Mouse (Mus musculus) CD8-positive naive resting alpha-beta T cell, adult 2 months (primary cell): ENCODE measurements around the gene Rnf182.

Experiments used
- DNase-seq, 2 experiments: peaks; one replicate each; pipeline ENCODE4 v3.0.0; 2022; ENCODE audit warnings: low read depth in 2 of 2, low spot score in 2 of 2

Rnf182 gene

DNA sequence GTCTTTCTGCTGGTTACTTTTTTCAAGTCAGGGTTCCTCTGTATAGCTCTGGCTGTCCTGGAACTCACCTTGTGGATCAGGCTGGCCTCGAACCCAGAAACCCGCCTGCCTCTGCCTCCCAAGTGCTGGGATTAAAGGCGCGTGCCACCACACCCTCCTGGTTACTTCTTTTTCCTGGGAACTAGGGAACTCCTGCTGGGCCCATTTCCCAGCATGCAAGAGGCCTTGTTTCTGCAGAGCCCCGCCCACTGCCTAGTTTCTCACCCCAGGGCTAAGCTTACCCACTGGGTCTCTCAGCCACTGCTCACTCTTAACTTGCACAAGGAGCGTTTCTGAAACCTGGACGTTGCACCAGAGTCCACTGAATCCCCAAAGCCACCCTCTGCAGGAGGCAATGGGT lies 80.5 kb downstream of the Rnf182 start:
- no peak for DNase-seq

DNA sequence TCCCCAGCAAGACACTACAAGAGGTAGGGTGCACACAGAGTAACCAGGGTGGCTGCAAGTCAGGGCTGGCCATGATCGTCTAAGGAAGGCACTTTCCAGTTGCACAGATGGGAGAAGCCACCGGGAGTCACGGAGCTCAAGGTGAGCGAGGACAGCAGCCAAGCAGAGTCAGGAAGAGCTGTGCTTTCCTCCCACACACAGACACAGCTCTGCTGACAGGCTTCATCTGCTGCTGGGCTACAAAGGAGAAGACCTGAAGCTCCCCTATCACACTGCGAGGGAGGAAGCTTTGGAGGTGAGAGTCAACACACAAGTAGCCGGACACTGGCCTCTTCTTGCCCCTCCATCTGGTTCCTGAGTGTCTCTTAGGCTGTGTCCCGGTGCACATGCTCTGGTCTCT lies 83.0 kb downstream of the Rnf182 start:
- DNase-seq, result no peak

DNA sequence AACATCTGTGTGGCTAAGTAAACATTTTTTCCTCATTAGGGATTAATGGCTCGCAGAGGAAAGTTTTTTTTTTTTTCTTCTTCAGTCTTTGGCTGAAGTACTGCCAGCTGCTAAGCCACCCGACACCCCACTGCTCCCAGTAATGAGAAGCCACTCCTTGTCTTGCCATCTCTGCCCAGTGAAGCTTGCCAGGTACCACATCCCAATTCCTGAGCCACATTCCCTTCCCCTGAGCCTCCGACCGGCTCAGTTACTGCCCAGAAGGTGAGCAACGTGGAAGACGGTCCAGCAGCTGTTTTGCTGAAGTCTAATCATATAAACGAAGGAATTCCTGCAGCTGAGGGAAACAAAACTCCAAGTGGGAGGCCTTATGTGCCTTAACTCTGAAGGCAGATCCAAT lies 88.0 kb downstream of the Rnf182 start:
- DNase-seq, result no peak

DNA sequence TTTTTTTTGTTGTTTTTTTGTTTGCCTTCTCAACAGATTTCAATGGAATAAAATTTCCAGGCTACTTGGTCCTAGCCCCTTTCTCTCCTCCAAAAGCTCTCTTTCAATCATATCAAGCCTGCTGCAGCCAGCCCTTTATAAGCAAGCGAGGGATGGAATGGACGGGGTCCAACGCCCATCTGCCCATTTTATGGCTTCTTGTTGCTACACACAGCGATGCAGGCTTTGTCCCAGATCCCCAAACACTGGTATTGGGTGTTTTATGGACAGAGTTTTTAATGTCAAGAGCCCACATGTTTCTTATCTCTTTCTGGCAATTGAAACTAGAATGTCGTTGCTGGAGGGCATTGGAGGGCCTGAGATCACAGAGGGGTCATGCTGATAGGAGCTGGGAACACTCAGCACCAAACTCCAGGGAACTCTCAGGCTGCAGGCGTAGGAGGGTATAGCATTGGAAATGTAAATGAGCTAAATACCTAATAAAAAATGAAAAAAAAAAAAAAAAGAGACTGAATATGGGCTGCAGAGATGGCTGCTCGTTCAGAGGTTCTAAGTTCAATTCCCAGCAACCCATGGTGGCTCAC lies 89.1 kb downstream of the Rnf182 start:
- no peak for DNase-seq

DNA sequence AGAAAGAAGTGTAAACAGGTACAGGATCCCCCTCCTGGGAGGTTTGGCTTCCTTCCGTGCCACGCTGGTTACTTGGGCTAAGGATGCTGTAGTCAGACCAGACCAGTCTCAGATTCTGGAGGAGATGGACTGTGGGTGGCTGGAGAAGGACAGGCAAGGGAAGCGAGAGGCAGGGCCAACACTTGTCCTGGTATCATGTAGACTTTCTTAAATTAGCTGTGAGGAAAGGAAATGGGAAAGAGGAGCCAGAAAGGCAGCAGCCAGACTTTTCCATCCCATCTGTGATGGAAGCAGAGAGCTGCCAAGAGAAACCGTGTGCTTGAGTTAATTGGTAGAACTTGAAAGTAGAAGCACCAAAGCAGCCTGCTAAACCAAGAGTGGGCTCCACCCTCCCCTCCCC lies 90.9 kb downstream of the Rnf182 start:
- no peak for DNase-seq

DNA sequence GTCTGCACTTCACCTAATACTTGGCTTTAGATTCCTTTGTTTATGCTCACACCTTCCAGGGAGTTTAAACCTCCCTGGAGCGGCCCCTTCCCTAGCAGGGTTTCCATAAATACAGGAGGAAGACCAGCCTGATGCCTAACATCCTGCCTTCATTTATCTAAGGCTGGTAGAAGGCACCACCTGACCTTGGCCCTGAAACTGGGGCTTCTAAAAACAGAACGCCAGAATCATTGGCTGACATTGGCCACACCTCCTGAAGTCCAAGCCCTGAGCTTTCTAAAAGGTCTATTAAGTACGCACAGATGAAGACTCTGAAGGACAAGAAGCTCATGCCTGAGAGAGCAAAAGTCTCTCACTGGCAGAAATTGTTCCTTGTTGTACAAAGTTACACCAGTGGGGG lies 94.0 kb downstream of the Rnf182 start:
- DNase-seq, result no peak

DNA sequence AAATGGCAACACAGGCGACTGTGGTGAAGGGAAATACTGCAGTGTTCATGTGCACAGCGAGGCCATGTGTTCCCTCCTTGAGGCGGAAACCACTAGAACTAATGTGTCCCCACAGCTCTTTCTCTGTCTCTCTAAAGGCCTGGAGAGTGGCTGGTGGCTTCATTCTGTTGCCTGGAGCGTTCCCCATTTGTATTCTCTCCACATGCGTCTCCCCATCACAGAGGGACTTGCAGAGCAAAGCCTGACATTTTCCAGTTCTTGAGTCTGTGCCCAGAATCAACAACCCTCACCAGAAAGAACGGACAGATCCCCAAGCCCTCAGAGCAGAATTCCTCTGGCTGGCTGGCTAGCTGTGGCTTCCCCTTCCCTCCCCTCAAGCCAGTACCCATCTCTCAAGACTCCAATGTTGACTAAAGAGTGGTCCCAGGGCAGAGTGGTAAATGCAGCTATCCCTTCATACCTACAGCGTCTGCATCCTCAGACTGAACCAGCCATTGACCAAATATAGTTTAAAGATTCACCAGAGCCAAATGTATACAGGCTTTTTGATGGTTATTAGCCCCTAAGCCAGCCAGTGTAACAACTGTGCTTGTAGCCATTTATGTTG lies 96.3 kb downstream of the Rnf182 start:
- no peak for DNase-seq

DNA sequence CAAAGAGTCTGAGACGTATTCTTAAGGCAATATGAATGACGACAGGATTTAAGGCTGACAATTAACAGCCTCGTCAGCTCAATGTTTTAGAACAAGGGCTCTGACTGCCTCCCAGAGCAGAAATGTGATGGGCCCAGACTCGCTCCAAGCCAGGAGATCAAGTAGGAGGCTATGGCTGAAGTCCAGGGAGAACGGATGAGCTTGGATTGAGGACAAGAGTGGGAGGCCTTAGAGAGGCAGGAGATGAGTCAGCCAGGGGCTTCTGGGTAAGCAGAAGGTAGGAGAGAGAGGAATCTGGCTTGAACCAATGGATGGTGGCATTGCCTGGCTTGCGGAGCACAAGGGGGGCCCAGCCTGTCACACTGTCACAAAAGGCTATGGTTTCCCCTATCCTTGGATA lies 99.2 kb downstream of the Rnf182 start:
- DNase-seq, result no peak

DNA sequence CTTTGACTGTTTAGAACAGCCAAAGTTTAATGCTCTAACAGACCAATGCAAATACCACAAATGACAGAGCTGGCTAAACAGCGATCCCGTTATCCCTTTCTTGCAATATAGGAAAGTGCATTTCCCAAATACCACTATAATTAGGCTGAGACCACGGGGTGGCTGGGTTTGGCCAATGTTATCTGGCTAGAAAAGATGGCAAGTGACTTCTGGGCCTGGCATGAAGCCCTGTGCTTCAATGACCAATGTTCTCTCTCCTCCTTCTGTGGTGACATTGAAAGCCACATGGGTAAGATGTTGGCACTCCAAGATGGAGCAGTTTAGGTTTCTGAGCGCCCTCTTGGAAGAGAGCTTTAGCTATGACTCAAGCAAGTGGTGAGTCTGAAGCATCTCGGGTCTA lies 100.0 kb downstream of the Rnf182 start:
- no peak for DNase-seq

DNA sequence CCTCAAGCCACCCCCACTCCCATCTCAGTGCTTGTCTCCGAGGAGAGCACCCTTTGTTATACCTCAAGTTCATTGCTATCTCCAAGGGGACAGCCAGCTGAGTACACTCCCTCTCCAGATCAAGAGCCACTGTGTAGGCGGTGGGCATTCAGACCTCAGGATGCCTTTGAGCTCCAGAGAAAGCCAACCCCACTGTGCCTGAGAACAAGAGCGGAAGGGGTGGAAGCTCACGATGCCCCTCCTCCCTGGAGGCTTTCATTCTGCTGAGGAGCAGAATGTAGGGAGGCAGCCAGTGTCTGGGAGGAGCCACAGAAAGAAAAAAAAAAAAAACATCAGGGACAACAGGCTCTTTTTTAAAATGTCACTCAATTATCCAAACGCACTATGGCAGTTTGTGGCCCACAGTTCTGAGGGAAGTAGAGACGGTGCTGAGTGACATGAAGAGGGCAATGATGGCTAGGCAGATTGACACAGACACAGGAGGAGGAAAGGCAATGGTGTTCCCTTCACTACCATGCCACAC lies 101.1 kb downstream of the Rnf182 start:
- DNase-seq, result no peak

DNA sequence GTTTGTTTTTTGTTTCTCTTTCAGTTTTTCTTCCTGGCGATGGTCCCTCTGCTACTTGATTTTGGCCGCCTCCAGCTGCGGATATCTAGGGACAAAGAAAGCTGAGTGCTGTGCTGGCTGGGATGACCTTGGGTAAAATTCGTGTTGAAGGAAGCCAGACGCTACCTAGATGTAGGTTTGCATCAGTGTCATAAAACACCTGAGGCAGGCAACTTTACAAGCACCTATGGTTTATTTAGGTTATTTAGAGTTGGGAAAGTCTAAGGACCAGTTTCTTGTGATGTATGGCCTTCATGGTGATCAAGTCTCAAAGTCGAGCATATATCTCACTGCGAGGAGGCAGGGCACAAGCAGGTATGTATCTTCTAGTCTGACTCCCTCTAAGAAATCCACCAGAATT lies 102.7 kb downstream of the Rnf182 start:
- DNase-seq, result no peak

DNA sequence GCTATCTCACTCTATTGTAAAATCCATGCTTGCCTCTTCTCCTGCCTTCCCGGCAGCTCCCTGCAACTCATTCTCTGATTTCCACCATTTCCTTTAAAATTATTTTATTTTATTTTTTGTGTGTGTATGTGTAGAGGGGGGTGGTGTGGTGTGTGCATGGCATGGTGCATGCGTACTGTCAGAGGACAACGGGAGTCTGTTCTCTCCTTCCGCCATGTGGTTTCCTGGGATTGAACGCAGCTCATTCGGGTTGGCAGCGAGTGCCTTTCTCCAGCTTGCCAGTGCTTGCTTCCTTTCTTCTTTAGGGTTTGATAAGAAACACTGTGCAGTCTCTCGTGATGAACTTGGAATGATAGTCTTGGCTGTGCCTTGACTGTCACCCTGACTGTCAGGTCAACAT lies 105.0 kb downstream of the Rnf182 start:
- no peak for DNase-seq
